Mouse (Mus musculus): ENCODE results near the gene Hoxa3.

Hoxa3 gene

GRCm38 (mm10) chr6:52165441-52166370, 47.4 kb downstream of the Hoxa3 start:
- DNase-seq, result no peak

GRCm38 (mm10) chr6:52164626-52165440, 48.3 kb downstream of the Hoxa3 start, which contains the start of gene Hoxa2:
Gene Hoxa2, minus strand, starts transcription at chr6:52164831.
- DNase-seq, result no peak

GRCm38 (mm10) chr6:52164051-52164625, 49.0 kb downstream of the Hoxa3 start:
- no peak for DNase-seq

- no peak for DNase-seq
Measured at GRCm38 (mm10) chr6:52163366-52164031, 49.6 kb downstream of the Hoxa3 start.

- no peak for DNase-seq
Measured at GRCm38 (mm10) chr6:52162611-52163365, 50.3 kb downstream of the Hoxa3 start.

- no peak for DNase-seq
Measured at GRCm38 (mm10) chr6:52162093-52162380, 51.1 kb downstream of the Hoxa3 start.

- no peak for DNase-seq
Measured at GRCm38 (mm10) chr6:52161336-52162092, 51.6 kb downstream of the Hoxa3 start.

- DNase-seq, result no peak
Measured at GRCm38 (mm10) chr6:52160511-52161335, 52.4 kb downstream of the Hoxa3 start.

GRCm38 (mm10) chr6:52159979-52160378, 53.2 kb downstream of the Hoxa3 start:
- no peak for DNase-seq

GRCm38 (mm10) chr6:52159164-52159761, 53.9 kb downstream of the Hoxa3 start:
- DNase-seq, result no peak

GRCm38 (mm10) chr6:52158276-52159051, 54.7 kb downstream of the Hoxa3 start, which contains the start of gene Hoxa1:
Gene Hoxa1, minus strand, starts transcription at chr6:52158317.
- no peak for DNase-seq

- DNase-seq, result no peak
Measured at GRCm38 (mm10) chr6:52157466-52158275, 55.5 kb downstream of the Hoxa3 start.

GRCm38 (mm10) chr6:52156551-52157200, 56.5 kb downstream of the Hoxa3 start:
- DNase-seq, result no peak

- no peak for DNase-seq
Measured at GRCm38 (mm10) chr6:52155471-52155870, 57.7 kb downstream of the Hoxa3 start.

- no peak for DNase-seq
Measured at GRCm38 (mm10) chr6:52154044-52154443, 59.1 kb downstream of the Hoxa3 start.

GRCm38 (mm10) chr6:52153270-52153669, 59.9 kb downstream of the Hoxa3 start:
- no peak for DNase-seq
